Mouse (Mus musculus) brain, embryonic 14.5 days (tissue): Measurements from ENCODE around the gene Zbtb37.

ENCODE experiments used
- CTCF ChIP-seq: fragments of 200-500 bp; IDR thresholded peaks from 2 replicates; pipeline ENCODE4 v1.5.1; 2012; ENCODE audit warnings: inconsistent platforms, mild to moderate bottlenecking, moderate library complexity, borderline replicate concordance; ENCODE audit not compliant: insufficient read depth, insufficient read length; ENCODE audit errors: extremely low read depth
- POLR2A ChIP-seq: fragments of 200-500 bp; IDR thresholded peaks from 2 replicates; pipeline ENCODE4 v1.6.1; 2012; ENCODE audit warnings: mild to moderate bottlenecking, inconsistent platforms, borderline replicate concordance; ENCODE audit not compliant: poor library complexity, insufficient read depth, insufficient read length, severe bottlenecking; ENCODE audit errors: extremely low read depth

DNA sequence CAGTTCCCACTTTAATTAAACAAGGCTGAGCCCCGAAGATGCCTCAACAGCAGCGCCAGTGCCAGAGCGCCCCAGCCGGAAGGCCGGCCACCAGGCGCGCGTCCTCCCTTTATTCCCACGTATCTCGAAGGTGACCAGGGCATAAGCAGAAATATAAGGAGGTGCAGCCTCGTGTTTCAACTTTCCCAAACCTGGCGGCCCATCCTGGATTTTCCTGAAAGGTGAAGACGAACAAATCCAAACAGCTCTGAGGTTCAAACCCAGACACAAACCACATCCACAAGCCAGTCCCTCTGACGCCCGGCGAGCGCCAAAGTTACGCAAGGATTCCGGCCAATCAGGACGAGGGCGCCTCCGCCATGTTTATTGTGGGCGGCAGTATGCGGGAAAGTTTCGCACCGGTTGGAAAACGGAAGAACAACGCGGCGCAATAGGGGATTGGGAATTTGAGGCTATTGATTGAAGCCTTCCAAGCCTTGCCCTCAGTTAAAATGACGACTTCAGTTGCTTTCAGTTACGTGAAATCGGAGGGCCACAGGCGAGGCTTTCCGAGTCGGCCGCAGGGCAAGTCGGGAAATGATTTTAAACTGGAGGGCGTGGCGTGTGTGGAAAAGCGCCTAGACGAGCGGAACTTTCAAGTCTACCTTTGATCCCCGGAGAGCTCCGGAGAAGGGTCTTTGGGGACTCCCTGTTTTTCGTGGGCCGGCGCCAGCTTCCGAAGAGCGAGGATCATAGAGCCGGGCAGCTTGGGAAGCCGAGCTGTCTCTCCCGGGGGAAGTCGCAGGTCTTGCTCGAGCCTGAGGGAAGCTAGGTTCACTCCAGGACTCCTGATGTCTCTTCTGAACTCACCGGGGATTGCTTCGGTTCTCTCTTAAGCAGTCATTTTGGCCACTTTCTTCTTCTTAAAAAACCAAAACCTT is 36.0 kb upstream of the Zbtb37 start, which contains the start of the genes Dars2 and Cenpl:
- peak; percentile 5; the same call in 1 of the 2 replicates for TF ChIP-seq CTCF
- peak; percentile 46; the same call in 1 of the 2 replicates for TF ChIP-seq POLR2A
